Mouse (Mus musculus) layer of hippocampus, adult 8-10 months (tissue): ENCODE data around the gene Igfbp4. TPM values are rescaled to one million over a fixed set of nuclear protein-coding genes. Genes with fewer than 3 reads are reported as not detected.

Experiments
- DNase-seq, 2 experiments: peaks; one replicate each; pipeline ENCODE4 v3.0.0; 2022; ENCODE audit warnings: low spot score in 2 of 2
- total RNA-seq, 4 experiments: library from RNA; stranded (reverse); gene quantifications; 2 replicates each; pipeline ENCODE4 v1.2.4; 2022

Igfbp4 gene
- total RNA-seq, 4 experiments from 2014 or later: 69.7 to 86.8 (median 75.2) TPM

- DNase-seq: no peak
Observed at GRCm38 (mm10) chr11:99041841-99042780, 1.1 kb downstream of the Igfbp4 start.

GRCm38 (mm10) chr11:99042834-99043431 is 1.9 kb downstream of the Igfbp4 start:
- no peak for DNase-seq

GRCm38 (mm10) chr11:99043632-99044031 is 2.6 kb downstream of the Igfbp4 start:
- no peak for DNase-seq

GRCm38 (mm10) chr11:99044306-99044705 is 3.3 kb downstream of the Igfbp4 start:
- DNase-seq: no peak

- no peak for DNase-seq
Observed at GRCm38 (mm10) chr11:99045159-99045889, 4.3 kb downstream of the Igfbp4 start.

GRCm38 (mm10) chr11:99047120-99047519 is 6.1 kb downstream of the Igfbp4 start:
- DNase-seq: no peak

- DNase-seq: no peak
Observed at GRCm38 (mm10) chr11:99047643-99048042, 6.6 kb downstream of the Igfbp4 start.

- DNase-seq: no peak
Observed at GRCm38 (mm10) chr11:99055143-99055542, 14.1 kb downstream of the Igfbp4 start.

- no peak for DNase-seq
Observed at GRCm38 (mm10) chr11:99055571-99056452, 14.8 kb downstream of the Igfbp4 start.

- no peak for DNase-seq
Observed at GRCm38 (mm10) chr11:99060435-99060834, 19.4 kb downstream of the Igfbp4 start.

- DNase-seq: no peak
Observed at GRCm38 (mm10) chr11:99062661-99063060, 21.6 kb downstream of the Igfbp4 start.

GRCm38 (mm10) chr11:99063406-99064131 is 22.5 kb downstream of the Igfbp4 start:
- no peak for DNase-seq

GRCm38 (mm10) chr11:99065353-99065752 is 24.3 kb downstream of the Igfbp4 start:
- DNase-seq: no peak

GRCm38 (mm10) chr11:99065979-99066378 is 24.9 kb downstream of the Igfbp4 start:
- DNase-seq: peak; percentile 75 to 76

- DNase-seq: no peak
Observed at GRCm38 (mm10) chr11:99067591-99067990, 26.5 kb downstream of the Igfbp4 start.

- DNase-seq: no peak
Observed at GRCm38 (mm10) chr11:99068455-99068854, 27.4 kb downstream of the Igfbp4 start.

- DNase-seq: no peak
Observed at GRCm38 (mm10) chr11:99071866-99072265, 30.8 kb downstream of the Igfbp4 start.

GRCm38 (mm10) chr11:99073781-99074180 is 32.7 kb downstream of the Igfbp4 start:
- DNase-seq: no peak

- peak; percentile 13 to 17 for DNase-seq
Observed at GRCm38 (mm10) chr11:99076744-99077319, 35.8 kb downstream of the Igfbp4 start.

- no peak for DNase-seq
Observed at GRCm38 (mm10) chr11:99077869-99078268, 36.8 kb downstream of the Igfbp4 start.
